Mouse (Mus musculus): ENCODE measurements around the gene Crnkl1. TPM values are rescaled to one million over a fixed set of nuclear protein-coding genes. Genes with fewer than 3 reads are reported as not detected.

The Crnkl1 gene
- total RNA-seq, 1 experiment = 35.0 TPM

DNA sequence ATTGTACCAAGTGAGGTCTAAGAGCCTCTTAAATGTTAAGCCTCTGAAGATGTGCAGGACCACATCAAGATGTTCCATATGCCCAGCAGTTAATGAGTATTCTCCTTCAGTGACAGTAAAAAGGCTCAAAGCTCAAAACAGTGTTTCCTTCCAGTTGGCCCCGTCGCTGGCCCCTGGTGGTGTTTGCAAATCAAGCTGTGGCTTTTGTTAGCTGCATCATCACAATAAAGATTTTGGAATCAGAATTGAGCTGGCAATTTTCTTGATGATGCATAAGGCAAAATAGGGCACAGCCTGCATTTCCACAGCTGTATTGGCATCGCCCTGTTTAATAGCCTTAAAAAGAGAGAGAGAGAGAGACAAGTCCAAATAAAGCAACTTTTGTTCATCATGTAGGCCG lies 44.8 kb upstream of the Crnkl1 start:
- H3K27ac ChIP-seq (ENCODE audit: insufficient read depth, low read depth, low read length, poor library complexity, severe bottlenecking) = no peak overlapping the region
- no peaks in the 10 kb centered on the region for H3K4me1 ChIP-seq (ENCODE audit: control insufficient read depth in 2 of 2, insufficient read depth in 2 of 2, low read length in 2 of 2, poor library complexity in 1 of 2)
- TF ChIP-seq ZNF384 (IDR thresholded peaks at IDR 0.05; ENCODE audit: low read depth, low read length) (no peak), HCFC1 (IDR thresholded peaks at IDR 0.05; ENCODE audit: borderline replicate concordance, insufficient read depth, low read length) (no peak), CHD2 (IDR thresholded peaks at IDR 0.05; ENCODE audit: low read depth, low read length) (no peak), MAFK (IDR thresholded peaks at IDR 0.05; ENCODE audit: insufficient read depth, low read depth, low read length) (no peak), ZC3H11A (IDR thresholded peaks at IDR 0.05; ENCODE audit: borderline replicate concordance, low read depth, low read length) (no peak)
- H3K9me3 ChIP-seq (ENCODE audit: control insufficient read depth, insufficient read depth, low read depth, low read length) = no peaks in the 10 kb centered on the region
- DNase-seq (ENCODE audit: low read depth, low spot score) = no peak
- H3K36me3 ChIP-seq (ENCODE audit: control insufficient read depth, insufficient read depth, low read length, poor library complexity, severe bottlenecking) = no peaks in the 10 kb centered on the region
- in situ Hi-C loops (cut with MboI; ENCODE audit: low sequenced_read_pairs in 2 of 2, unreplicated experiment in 2 of 2) = no loop called here
- no peak overlapping the region for H3K4me3 ChIP-seq (ENCODE audit: insufficient read depth in 1 of 2, low read depth in 1 of 2, low read length in 2 of 2, poor library complexity in 1 of 2, severe bottlenecking in 1 of 2)
- H3K9ac ChIP-seq (ENCODE audit: insufficient read depth, low read depth, low read length, poor library complexity, severe bottlenecking) = no peak overlapping the region

DNA sequence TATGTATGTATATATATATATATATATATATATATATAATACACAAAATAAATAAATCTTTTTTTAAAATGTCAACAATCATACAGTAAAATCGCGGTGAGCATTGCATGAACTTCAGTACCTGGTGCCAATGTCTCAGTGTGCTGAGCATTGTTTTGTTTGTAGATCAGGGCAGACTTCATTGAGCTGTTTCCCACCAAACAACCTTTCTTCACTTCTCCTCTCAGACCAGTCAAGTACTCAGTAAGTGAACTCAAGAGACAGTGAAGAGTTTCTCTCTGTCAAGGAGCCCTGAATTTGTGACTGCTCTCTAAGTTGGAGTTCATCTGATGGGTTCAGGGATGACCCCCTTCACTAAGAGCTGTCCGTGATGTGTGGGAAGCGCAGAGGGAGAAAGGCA lies 37.8 kb upstream of the Crnkl1 start:
- in situ Hi-C loops (cut with MboI; ENCODE audit: low sequenced_read_pairs in 2 of 2, unreplicated experiment in 2 of 2) = loop anchor here (25.0 kb wide), 2 partner anchors 240 to 440 kb away; partner anchors contain the start of gene Insm1 (in 1 of the 2)
- H3K9me3 ChIP-seq (ENCODE audit: control insufficient read depth, insufficient read depth, low read depth, low read length) = no peaks in the 10 kb centered on the region
- no peaks in the 10 kb centered on the region for H3K36me3 ChIP-seq (ENCODE audit: control insufficient read depth, insufficient read depth, low read length, poor library complexity, severe bottlenecking)
- DNase-seq (ENCODE audit: low read depth, low spot score) = no peak
- H3K27ac ChIP-seq (ENCODE audit: insufficient read depth, low read depth, low read length, poor library complexity, severe bottlenecking) = no peak overlapping the region
- no peaks in the 10 kb centered on the region for H3K4me1 ChIP-seq (ENCODE audit: control insufficient read depth in 2 of 2, insufficient read depth in 2 of 2, low read length in 2 of 2, poor library complexity in 1 of 2)
- H3K4me3 ChIP-seq (ENCODE audit: insufficient read depth in 1 of 2, low read depth in 1 of 2, low read length in 2 of 2, poor library complexity in 1 of 2, severe bottlenecking in 1 of 2) = no peak overlapping the region
- TF ChIP-seq ZC3H11A (IDR thresholded peaks at IDR 0.05; ENCODE audit: borderline replicate concordance, low read depth, low read length) = no peak
- TF ChIP-seq MAFK (IDR thresholded peaks at IDR 0.05; ENCODE audit: insufficient read depth, low read depth, low read length) = no peak
- no peak for TF ChIP-seq HCFC1 (IDR thresholded peaks at IDR 0.05; ENCODE audit: borderline replicate concordance, insufficient read depth, low read length)
- no peak for TF ChIP-seq ZNF384 (IDR thresholded peaks at IDR 0.05; ENCODE audit: low read depth, low read length)
- no peak for TF ChIP-seq CHD2 (IDR thresholded peaks at IDR 0.05; ENCODE audit: low read depth, low read length)
- H3K9ac ChIP-seq (ENCODE audit: insufficient read depth, low read depth, low read length, poor library complexity, severe bottlenecking) = no peak overlapping the region

DNA sequence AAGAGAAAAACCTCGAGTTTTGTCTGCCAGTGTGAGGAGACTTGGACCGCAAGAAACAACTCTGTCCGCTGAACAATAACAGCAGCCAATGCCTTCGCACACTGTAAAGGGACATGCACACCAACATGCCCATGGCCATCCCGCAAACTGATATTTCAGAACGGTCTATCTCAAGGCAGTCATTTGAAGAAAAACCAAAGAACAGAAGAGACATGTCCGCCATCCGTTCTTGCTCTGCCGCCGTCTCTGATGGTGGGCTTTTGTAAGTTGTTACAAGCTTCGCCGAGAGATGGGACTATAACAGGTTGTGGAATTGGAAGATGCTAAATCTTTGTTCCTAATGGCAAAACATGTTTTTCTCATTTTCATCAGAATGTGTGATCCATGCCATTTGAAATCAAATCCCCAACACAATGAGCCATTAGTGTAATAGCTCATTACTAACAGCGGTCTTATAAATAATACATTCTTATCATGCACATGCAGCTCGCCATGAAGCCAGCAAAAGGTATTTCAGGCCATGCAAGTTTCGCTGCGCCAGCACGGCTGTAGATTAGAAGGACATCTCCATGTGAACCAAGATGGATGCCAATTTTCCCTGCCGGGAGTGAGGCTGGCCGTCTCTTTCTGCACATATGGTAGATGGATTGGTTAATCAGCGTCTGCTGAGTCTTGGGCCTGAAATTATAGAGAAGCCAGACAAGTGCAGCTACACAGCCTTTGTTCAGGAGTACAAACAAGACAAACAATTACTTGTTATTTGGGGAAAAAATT lies 36.6 kb upstream of the Crnkl1 start:
- H3K4me3 ChIP-seq (ENCODE audit: insufficient read depth in 1 of 2, low read depth in 1 of 2, low read length in 2 of 2, poor library complexity in 1 of 2, severe bottlenecking in 1 of 2) = no peak overlapping the region
- H3K36me3 ChIP-seq (ENCODE audit: control insufficient read depth, insufficient read depth, low read length, poor library complexity, severe bottlenecking) = no peaks in the 10 kb centered on the region
- H3K4me1 ChIP-seq (ENCODE audit: control insufficient read depth in 2 of 2, insufficient read depth in 2 of 2, low read length in 2 of 2, poor library complexity in 1 of 2) = no peaks in the 10 kb centered on the region
- H3K9me3 ChIP-seq (ENCODE audit: control insufficient read depth, insufficient read depth, low read depth, low read length) = no peaks in the 10 kb centered on the region
- DNase-seq (ENCODE audit: low read depth, low spot score) = no peak
- no peak overlapping the region for H3K9ac ChIP-seq (ENCODE audit: insufficient read depth, low read depth, low read length, poor library complexity, severe bottlenecking)
- in situ Hi-C loops (cut with MboI; ENCODE audit: low sequenced_read_pairs in 2 of 2, unreplicated experiment in 2 of 2) = loop anchor here (25.0 kb wide), 2 partner anchors 241 to 441 kb away; partner anchors contain the start of gene Insm1 (in 1 of the 2)
- TF ChIP-seq ZC3H11A (IDR thresholded peaks at IDR 0.05; ENCODE audit: borderline replicate concordance, low read depth, low read length) (no peak), MAFK (IDR thresholded peaks at IDR 0.05; ENCODE audit: insufficient read depth, low read depth, low read length) (no peak), ZNF384 (IDR thresholded peaks at IDR 0.05; ENCODE audit: low read depth, low read length) (no peak), CHD2 (IDR thresholded peaks at IDR 0.05; ENCODE audit: low read depth, low read length) (no peak), HCFC1 (IDR thresholded peaks at IDR 0.05; ENCODE audit: borderline replicate concordance, insufficient read depth, low read length) (no peak)
- no peak overlapping the region for H3K27ac ChIP-seq (ENCODE audit: insufficient read depth, low read depth, low read length, poor library complexity, severe bottlenecking)

DNA sequence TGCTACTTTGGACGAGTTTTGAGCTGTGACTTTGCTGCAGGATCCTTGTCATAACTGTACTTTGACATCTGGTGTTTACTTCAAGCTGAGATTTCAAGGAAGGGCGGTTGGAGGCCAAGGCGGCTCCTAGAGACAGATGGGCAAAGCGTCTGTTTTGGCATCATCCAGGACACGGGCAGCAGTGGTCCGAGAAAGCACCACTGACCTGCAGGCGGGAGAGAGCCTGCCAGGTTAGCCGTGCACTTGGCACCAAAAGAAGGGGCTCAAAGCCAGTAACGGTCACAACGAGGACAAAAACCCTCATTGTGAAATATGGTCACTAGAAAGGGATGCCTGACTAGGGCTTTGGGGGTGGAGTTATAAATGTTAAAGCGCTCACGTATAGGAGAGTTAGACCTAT lies 35.9 kb upstream of the Crnkl1 start:
- Histone ChIP-seq H3K36me3 (ENCODE audit: control insufficient read depth, insufficient read depth, low read length, poor library complexity, severe bottlenecking) (no peaks in the 10 kb centered on the region), H3K9ac (ENCODE audit: insufficient read depth, low read depth, low read length, poor library complexity, severe bottlenecking) (no peak overlapping the region), H3K4me3 (ENCODE audit: insufficient read depth in 1 of 2, low read depth in 1 of 2, low read length in 2 of 2, poor library complexity in 1 of 2, severe bottlenecking in 1 of 2) (no peak overlapping the region), H3K27ac (ENCODE audit: insufficient read depth, low read depth, low read length, poor library complexity, severe bottlenecking) (no peak overlapping the region), H3K9me3 (ENCODE audit: control insufficient read depth, insufficient read depth, low read depth, low read length) (no peaks in the 10 kb centered on the region), H3K4me1 (ENCODE audit: control insufficient read depth in 2 of 2, insufficient read depth in 2 of 2, low read length in 2 of 2, poor library complexity in 1 of 2) (no peaks in the 10 kb centered on the region)
- TF ChIP-seq CHD2 (IDR thresholded peaks at IDR 0.05; ENCODE audit: low read depth, low read length) (no peak), HCFC1 (IDR thresholded peaks at IDR 0.05; ENCODE audit: borderline replicate concordance, insufficient read depth, low read length) (no peak), ZNF384 (IDR thresholded peaks at IDR 0.05; ENCODE audit: low read depth, low read length) (no peak), ZC3H11A (IDR thresholded peaks at IDR 0.05; ENCODE audit: borderline replicate concordance, low read depth, low read length) (no peak), MAFK (IDR thresholded peaks at IDR 0.05; ENCODE audit: insufficient read depth, low read depth, low read length) (no peak)
- DNase-seq (ENCODE audit: low read depth, low spot score) = no peak
- in situ Hi-C loops (cut with MboI; ENCODE audit: low sequenced_read_pairs in 2 of 2, unreplicated experiment in 2 of 2) = loop anchor here (25.0 kb wide), 2 partner anchors 242 to 442 kb away; partner anchors contain the start of gene Insm1 (in 1 of the 2)

Data from ES-E14 (cell line).